Mouse (Mus musculus): ENCODE results near the gene 0610030E20Rik.
A peak's percentile ranks its signal among the peaks of the same experiment; 100 is the strongest.

0610030E20Rik gene

DNA sequence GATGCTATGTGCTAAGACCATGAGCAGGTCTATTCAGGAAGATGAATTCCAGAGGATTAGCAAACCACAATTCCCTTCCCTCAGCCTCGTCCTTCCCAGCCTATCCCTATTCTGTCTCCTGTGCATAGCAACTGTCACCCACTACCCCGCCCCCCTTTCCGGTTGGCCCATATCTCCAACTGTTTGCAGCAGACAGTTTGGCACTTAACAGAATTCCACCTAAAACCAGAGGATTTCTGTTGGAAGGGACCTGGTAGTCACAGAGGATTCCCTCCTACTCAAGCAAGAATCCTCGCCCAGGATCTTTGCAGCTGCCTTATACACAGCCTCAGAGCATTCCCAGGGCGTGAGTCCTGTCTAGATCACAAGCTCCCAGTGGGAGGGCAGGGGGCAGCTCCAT, 24.0 kb downstream of the 0610030E20Rik start:
- no peak for DNase-seq

DNA sequence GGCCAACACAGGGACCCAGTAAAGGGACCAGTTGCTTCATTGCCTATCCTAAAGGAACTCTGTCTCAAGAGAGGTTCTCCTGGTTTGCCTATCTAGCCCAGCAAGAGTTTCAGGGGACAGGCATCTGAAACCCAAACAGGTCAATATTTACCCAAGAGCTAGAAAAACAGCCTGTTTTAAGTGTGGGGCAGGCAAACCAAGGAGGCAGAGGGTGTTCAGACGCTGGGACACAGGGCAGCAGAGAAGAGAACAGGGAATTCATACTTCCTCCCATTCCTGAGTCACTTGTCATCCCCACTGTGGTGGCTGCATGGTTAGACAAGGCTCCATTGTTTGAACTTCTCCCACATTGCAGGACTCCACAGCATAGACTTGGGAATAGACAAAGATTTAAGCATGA, 24.5 kb downstream of the 0610030E20Rik start:
- no peak for DNase-seq

DNA sequence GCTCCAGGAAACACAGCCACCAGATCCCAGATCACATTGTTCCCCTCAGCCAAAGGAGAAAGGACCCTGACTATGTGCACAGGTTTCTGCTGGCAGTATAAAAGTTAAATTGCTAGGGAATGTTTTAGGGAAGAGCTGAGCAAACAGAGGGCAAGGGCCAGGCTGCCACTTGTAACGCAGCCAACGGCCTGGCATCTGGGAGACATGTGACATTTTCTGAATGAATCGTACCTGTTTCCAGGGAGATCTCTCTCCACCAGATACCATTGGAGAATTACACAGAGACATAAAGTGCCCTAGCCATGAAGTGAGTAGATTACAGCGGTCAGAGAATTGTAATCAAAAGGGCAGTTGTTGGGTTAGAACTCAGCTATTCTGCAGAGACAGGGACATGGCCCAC, 26.1 kb downstream of the 0610030E20Rik start:
- DNase-seq = no peak

DNA sequence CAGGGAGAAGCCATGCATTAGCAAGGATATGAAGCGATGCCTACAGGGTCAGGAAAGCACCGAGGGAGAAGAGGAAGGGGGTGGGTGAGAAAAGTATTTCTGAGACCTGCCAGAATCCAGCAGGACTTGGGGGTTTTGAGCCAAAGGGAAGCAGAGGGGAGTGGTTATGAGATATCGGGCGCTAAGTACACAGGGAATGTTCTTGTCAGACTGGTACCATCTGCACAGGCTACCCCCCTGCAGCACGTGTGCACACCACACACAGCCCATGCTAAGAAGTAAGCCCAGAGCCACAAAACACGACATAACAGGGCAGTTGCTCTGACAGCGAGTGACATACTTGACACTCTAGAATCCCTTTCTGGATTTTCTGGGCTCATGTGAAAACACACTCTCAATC, 27.1 kb downstream of the 0610030E20Rik start:
- no peak for DNase-seq

DNA sequence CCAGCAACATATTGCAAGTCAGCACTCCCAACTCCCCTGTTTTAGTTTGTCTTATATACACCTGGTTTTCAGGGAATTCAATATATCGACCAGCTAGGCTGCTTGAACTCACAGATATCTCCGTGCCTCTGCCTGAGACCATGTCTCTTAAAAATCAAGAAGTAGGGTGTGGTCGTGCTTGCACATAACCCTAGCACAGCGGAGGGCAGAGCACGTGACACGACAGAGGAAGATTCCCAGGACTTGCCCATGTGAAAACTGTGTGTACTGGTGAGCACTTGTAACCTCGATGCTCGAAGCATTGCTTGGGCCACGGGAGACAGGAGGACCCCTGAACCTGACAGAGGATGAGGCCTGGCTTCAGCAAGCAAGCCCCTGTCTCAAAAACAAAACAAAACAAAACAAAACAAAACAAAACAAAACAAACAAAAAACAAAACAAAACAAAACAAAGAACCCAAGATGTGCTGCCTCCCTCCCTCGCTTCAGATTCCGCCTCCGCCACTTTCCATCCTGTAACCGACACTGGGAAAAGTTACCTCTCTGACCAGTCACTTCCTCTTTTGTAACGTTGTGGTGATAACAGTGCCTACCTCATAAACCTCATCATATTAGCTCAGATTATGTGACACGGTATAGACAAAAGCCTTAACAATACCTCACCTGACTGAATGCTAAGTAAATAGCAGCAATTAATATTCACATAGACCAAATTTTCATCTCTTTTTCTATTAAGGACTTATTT, 27.9 kb downstream of the 0610030E20Rik start:
- peak; percentile 11 for DNase-seq

DNA sequence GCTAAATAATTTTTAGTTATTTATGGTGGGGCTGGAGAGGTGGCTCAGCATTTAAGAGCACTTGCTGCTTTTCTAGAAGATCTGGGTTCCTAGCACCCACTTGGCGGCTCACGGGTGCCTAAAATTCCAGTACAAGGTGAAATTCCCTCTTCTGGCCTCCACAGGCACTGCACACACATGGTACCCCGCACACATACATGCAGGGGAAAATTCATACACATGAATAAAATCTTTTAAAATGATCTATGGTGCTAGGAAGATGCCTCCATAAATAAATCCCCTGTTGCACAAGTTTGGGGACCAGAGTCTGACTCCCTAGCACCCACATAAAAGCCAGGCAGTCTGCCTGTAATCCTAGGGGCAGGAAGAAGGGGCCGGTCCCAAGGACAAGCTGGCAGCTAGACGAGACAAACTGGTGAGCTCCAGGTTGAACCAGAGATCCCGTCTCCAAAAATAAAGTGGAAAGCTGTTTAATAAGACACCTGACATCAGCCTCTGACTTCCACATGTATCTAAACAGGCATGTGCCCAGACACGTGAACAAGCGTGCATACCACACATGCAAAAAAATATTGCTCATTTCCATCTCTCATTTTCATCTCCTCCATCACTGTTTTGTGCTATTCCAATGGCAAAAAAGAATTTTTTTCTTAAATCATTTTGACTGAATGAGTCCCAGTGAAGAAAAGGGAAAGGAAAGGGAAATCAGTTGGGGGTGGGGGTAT, 31.6 kb downstream of the 0610030E20Rik start:
- no peak for DNase-seq

DNA sequence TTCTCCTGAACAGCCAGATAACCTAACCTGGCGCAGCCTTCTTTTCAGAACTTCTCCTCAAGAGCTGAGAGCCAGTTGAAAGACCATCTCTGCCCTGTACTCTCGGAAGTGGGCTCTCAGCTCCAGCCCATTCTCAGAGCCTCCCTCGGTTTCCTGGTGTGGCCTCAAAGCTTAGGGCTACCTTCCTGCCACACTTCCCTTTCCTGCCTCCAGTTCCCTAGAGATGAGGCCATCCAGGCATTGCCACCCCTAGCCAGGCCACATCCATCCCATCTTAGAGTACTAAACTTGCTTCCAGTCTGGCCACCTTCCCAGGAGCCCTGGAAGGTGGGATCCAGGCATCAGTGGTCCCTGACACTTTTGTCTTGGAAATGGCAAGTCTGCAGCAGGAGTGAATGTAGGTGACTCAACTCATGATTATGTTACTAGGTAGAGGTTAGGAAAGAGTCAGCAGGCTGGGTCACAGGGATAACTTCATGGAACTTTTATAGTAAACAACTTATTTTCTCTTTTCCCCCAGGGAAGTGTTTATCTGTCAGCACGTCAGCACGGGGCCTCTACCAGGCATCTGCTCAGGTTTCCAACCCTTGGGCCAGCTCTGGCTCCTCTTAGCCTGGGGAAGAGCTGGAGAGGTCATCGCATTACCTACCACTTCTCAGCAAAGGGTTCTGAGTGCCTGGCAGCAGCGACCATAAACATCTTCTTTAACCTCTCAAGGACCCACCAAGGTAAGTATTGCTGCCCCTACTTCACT, 32.4 kb downstream of the 0610030E20Rik start:
- DNase-seq = peak; percentile 11

DNA sequence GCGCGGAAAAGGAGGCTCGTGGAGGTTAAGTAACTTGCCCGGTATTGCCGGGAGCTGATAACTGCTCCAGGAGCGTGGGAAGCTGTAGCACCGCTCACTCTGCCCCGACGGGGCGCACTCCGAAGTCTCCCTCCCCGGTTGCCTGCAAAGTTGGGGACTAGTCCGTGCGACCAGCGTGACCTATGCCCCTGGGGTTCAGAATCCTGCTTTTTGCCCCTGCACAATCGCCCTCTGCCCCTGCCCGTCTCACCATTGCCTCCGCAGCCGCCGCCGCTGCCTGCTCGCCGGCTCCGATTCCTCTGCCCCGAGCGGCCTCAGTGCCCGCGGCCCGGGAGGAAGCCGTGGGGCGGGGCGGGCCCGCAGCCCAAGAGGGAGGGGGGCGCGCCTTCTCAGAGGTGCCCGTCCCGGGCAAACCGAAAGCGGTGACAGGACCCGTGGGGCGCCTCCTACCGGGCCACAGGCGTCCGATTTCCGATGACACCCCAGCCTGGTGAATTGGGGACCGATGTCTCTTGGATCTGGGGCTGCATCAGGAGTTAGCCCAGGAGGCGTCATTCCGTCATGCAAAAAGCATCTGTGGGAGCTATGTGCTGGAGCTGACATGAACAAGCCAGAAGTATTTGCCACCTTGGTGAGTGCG, 33.1 kb downstream of the 0610030E20Rik start, which contains the start of gene Vamp5:
Vamp5 (minus strand) TSS at position 338 of the 640 bp plus-strand sequence.
- peak; percentile 95 for DNase-seq

DNA sequence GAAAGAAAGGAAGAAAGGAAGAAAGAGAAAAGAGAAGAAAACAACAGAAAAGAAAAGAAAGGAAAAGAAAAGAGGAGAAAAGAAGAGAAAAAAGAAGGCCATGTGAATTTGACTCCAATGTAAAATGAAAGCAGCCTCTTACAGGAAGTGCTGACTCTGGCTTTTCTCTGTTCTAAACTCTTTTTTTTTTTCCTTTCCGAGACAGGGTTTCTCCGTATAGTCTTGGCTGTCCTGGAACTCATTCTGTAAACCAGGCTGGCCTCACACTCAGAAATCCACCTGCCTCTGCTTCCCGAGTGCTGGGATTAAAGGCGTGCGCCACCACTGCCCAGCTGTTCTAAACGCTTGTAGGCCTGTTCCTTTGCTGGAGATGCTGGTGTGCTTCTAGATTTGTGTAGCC, 35.4 kb downstream of the 0610030E20Rik start:
- DNase-seq = no peak

DNA sequence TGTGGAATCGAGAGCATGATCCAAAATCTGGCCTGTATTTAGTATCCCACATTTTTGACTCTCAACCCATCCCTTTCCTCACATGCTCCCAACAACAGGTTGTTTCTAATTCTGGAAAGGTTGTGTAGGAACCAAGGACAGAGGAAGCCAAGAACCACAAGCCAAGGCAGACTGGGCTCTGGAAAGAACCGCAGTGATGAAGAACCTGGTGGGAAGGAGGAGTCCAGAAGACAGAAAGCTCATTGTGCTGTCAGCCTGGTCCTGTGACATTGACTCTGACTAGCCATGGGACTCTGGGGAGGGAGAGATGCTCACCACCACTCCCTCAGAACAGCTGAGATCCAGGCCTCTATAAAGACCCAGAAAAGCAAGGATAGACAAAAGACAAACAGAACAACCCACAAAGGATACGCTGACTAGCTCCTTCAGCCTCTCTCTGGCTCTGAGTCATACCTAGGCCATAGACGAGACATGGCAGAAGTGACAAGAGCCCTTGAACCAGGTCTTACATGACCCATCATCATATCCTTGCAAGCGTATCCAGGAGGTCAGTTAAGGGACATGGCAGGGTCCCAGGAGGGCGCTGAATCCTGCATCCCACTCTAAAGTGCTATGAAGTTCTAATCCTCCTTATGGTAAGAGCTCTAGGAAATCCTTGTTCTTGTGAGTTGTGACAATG, 36.2 kb downstream of the 0610030E20Rik start:
- DNase-seq = no peak

DNA sequence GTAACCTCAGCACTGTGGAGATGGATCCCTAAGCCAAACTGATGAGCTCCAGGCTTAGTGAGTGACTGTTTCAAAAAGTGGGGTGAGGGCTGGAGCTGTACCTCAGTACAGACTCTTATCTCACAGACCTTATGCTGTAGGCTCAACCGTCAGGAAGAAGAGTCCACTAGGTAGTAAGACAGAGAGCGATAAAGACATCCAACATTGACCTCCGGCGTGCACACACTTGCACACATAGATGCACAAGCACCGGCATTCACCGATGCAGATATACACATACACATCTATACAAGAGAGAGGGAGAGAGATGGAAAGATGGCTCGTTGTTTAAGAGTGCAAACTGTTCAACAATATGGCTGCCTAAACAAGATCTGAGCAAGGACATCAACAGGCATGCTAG, 36.8 kb downstream of the 0610030E20Rik start:
- DNase-seq = no peak

DNA sequence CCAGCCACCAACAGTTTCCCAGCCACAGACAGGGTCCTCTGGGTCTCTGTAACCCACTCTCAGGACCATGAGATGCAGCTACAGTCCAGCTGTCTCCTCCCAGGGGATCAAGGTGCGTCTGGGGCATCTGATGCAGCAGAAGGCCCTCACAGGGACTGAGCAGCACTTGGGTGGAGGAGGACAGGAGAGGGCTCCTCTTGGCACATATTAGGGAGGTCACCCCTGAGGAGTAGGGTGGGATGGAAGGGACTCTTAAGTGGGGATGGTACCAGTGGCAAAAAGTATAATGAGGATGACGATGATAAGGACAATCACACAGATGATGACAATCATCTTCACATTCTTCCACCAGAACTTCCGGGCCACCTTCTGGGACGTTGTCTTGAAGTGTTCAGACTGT, 38.1 kb downstream of the 0610030E20Rik start:
- DNase-seq = no peak

DNA sequence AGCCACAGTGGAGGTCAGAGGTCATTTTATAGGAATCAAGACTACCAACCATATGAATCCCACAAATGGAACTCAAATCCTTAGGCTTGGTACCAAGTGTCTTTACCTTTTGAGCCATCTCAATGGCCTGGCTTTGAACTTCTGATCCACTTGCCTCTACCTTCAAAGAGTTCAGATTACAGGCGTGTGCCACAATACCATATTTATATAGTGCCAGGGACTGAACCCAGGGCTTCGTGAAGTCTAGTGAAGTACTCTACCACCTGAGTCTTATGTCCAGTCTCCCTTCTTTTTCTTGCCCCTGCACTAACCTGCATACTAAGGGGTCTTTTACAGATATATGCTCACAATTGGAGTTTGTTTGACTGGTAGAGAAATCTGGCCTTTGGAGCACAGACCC, 39.4 kb downstream of the 0610030E20Rik start:
- DNase-seq = no peak

DNA sequence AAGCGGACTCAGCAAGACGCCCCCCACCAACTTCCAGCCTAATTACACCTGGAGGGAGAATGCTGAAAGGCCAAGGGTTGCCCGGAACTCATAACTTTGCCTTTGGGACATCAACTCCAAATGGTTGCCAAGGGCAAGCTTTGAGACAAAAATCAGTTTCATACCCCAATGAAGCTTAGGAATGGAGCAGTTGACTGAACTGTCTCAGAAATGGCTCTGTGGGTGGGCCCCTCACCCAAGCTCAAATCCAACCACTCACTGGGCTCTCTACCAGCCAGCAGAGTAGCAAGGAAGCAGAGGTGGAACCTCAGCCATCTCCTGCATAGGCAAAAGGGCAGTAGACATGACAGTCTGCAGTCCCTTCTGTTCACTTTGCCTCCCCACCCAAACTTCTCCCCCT, 40.7 kb downstream of the 0610030E20Rik start:
- DNase-seq = no peak

DNA sequence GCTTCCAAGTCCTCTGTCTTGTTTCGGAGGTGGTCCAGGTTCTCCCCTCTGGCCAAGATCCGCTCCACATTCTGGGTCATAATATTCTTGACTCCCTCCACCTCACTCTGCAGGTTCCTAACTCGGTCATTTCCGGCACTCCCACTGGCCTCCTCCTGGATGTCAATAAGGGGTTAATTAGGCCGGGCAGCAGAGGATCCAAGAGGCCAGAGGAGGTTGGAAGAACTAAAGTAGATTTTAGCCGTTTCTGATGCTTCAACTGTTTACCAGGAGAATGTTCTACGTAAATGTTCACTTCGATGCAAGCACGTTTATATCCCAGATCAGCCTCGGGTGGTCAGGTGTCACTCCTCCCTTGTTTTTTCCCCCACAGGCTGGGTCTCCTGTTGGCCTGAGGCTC, 41.1 kb downstream of the 0610030E20Rik start:
- DNase-seq = no peak

DNA sequence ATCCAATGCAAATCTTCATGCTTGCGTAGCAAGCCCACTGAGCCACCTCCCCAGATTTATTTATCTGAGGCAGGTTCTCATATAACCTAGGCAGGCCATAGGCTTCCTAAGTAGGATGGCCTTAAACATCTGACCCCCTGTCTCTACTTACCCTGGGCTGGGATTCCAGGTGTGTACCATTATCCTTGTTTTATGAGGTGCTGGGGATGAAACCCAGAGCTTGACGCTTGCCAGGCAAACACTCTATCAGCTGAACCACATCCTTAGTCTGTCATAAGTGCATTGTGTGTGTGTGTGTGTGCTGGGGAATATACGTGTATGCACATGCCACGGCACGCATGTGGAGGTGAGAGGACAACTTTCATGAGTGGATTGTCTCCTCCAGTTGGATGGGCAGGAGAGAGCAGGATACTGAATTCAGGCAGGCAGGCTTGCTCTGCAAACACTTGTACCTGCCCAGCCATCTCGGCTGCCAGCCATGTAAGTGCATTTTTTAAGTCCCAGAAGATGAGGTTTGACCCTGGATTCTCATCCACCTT, 41.7 kb downstream of the 0610030E20Rik start:
- no peak for DNase-seq

DNA sequence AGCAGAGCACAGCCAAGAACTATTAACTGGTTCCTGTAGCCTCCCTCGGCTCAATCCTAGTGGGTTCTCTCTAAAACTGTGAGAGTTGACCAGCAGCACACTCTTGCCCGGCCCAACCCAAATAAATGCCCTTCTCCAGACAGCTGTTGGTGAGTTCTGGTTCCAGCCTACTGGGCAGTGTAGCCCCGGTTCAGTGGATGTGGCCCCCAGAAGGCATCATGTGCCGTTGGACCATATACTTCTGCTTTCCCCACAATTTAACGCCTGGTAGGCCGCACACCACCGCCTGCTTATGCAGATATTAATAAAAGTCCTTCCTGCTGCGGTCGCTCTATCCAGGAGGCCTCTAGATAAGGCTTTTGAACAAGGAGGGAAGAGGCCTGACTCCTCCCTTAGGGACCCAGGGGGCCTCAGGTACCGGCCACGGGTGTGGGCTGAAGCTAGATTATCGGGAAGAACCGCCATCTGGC, 42.4 kb downstream of the 0610030E20Rik start:
- peak; percentile 12 for DNase-seq

DNA sequence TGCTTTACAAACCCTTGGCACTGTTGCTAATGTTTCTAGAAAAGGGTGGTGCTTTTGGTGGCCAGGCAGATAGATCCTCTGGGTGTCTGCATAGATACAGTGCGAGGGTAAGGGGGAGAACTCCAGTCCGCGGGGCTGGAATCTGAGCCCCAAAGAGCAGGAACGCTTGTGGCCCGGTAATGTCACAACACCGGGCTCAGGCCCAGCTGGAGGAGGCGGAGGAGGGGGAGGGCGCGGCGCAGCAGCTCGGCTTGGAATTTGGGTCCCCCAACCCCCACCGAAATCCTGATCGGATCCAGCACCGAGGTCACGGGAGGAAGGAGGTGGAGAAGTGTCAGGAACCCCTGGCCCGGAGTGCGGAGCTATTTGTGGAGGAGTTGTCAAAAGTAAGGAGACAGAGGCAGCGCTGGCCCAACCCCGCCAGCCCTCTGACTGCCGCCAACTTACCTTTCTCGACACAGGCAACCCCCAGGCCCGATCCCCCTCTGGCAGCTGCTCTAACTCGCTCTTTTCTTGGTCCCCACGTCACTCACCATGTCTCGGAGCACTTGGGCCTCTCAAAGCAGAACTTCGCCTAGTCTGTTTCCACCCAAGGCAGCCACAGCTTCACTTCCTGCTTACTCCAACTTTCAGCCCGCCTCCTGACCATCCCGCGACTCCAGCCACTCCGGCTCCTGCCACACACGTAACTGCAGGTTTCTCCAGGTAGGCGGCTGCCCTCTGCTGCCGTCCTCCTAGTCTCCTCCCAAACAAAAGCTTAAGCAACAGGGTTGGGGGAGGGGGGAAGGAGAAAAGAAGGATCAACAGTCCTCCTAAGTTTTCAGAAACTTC, 43.0 kb downstream of the 0610030E20Rik start, which contains the start of gene Vamp8:
Vamp8 (minus strand) TSS at position 763 of the 831 bp plus-strand sequence.
- peak; percentile 69 for DNase-seq

DNA sequence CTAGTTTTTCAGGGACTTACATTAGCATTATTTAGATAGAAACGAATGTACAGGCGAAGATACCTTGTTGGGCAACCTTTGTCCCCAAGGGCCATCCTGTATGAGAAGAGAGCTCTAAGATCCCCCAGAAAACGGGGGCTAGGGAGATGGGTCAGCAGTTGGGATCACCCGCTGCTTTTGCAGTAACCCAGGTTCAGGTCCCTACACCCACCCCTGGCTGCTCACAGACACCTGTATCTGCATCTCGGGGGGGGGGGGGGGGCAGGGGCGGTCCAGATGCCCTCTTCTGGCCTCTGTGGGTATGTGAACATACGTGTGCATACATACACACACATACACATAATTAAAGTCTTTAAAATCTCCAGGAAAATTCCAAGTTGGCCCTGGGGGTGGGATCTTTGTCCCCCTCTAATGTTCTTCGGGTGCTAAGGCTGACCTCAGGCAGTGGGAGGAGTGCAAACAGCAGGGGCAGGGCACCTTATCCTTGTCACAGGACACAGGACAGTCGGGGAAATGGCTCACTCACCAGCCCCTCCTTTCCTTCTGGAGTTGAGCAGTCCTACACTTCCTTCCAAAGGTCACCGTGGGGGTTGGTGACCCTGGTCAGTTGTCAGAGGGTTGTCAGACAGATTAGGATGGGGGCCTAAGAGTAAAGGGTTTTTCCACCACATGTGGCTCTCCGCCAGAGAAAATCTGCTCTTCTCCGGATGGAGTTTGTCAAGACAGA, 43.8 kb downstream of the 0610030E20Rik start:
- peak; percentile 30 for DNase-seq

DNA sequence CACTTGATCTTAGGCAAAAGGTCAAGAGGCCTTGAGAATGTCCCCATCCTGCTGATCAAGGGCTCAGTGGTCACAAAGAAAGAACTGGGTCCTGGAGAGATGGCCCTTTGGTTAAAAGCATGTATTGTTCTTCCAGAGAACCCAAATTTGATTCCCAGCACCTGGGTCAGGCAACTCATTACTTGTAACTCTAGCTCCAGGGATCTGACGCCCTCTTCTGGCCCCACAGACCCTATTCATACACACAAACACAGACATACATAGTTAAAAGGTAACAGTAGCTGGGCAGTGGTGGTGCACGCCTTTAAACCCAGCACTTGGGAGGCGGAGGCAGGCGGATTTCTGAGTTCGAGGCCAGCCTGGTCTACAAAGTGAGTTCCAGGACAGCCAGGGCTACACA, 45.2 kb downstream of the 0610030E20Rik start:
- DNase-seq = no peak

All from thymus, postnatal 14 days (tissue).